Mouse (Mus musculus) thymus, adult 2 months (tissue): ENCODE results near the gene Spag9.

Experiments used
- CTCF ChIP-seq: fragments of 200-500 bp; IDR thresholded peaks from 2 replicates; pipeline ENCODE4 v1.5.1; 2012; ENCODE audit warnings: mild to moderate bottlenecking, control low read depth, low read length, moderate library complexity, borderline replicate concordance; ENCODE audit not compliant: control insufficient read depth, poor library complexity, insufficient read depth; ENCODE audit errors: extremely low read depth
- POLR2A ChIP-seq: fragments of 200-500 bp; IDR thresholded peaks from 2 replicates; pipeline ENCODE4 v1.6.1; 2012; ENCODE audit warnings: mild to moderate bottlenecking, low read length, control low read depth, moderate library complexity; ENCODE audit not compliant: control insufficient read depth, poor library complexity, insufficient read depth; ENCODE audit errors: extremely low read depth

DNA sequence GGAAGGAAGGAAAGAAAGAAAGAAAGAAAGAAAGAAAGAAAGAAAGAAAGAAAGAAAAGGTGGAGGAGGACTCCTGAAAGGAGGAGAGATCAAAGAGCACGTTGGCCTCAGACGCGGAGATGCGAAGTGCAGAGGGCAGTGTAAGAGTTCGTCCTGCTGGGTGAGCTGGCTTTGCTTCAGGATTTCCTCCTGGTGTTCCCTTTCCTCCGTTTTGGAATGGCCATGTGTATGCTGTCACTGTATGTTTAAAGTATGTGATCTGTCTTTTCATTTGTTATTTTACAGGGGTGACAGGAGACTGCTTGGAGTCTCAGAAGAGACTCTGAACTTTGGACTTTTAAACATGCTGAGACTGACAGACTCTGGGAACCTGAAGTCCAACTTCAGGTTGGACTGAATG, 34.4 kb upstream of the Spag9 start:
- TF ChIP-seq CTCF (no peak), POLR2A (no peak)
